ENCODE assay signal across 15 mouse cellular contexts in genomic region chr12:51111811-51112210, GRCm38 (mm10).
DNase-seq lines count a peak whose midpoint lies in the region; ATAC-seq and TF ChIP-seq lines count a peak whose summit lies in the region.
"Had no signal": no experiment of that assay in that cellular context is flagged by ENCODE, and none has a peak within 500 bp of the region (broad histone marks: within the 10 kb centered on the region; RNA-seq: fewer than 3 reads in every experiment).

No protein-coding gene starts in this region.

- WGBS in heart, embryonic 15.5 days: 12% methylated on average over 4 of the region's 4 CpGs
- 22% methylated on average over 4 of the region's 4 CpGs for WGBS in kidney, embryonic 16.5 days

- ATAC-seq in heart, embryonic 15.5 days (replicated peaks; ENCODE audit: insufficient number of reproducible peaks, insufficient read depth, low FRiP score, low read depth): peak; percentile 53; the same call in 1 of the 2 replicates
- ATAC-seq in kidney, embryonic 16.5 days (ENCODE audit: low FRiP score, low TSS enrichment): peak; percentile 83
- ATAC-seq: lung, postnatal 0 days had no signal

- TF ChIP-seq POLR2A in brain, embryonic 14.5 days (IDR thresholded peaks at IDR 0.05; ENCODE audit: borderline replicate concordance, extremely low read depth, insufficient read depth, insufficient read length, poor library complexity, severe bottlenecking): no peak

- peaks cover 6% of the 10 kb centered on the region for H3K4me1 ChIP-seq in heart, embryonic 15.5 days (replicated peaks)
- H3K4me1 ChIP-seq in kidney, embryonic 16.5 days (ENCODE audit: insufficient read depth, low read length): peaks cover 11% of the 10 kb centered on the region

- H3K27me3 ChIP-seq in heart, embryonic 15.5 days: no peaks in the 10 kb centered on the region
- H3K27me3 ChIP-seq in kidney, embryonic 16.5 days (ENCODE audit: insufficient read depth, low read length): no peaks in the 10 kb centered on the region
- H3K27me3 ChIP-seq: embryonic facial prominence, embryonic 15.5 days; hindbrain, embryonic 15.5 days had no signal

- H3K4me3 ChIP-seq in heart, embryonic 15.5 days: no peak overlapping the region
- H3K4me3 ChIP-seq in kidney, embryonic 16.5 days (ENCODE audit: low read length): no peak overlapping the region
- H3K4me3 ChIP-seq: embryonic facial prominence, embryonic 15.5 days; heart, adult 2 months; hindbrain, embryonic 15.5 days had no signal

- no peak overlapping the region for H3K9ac ChIP-seq in heart, embryonic 15.5 days
- H3K9ac ChIP-seq in kidney, embryonic 16.5 days (replicated peaks; ENCODE audit: low read length): no peak overlapping the region
- H3K9ac ChIP-seq: embryonic facial prominence, embryonic 15.5 days; hindbrain, embryonic 15.5 days had no signal

- no peaks in the 10 kb centered on the region for H3K36me3 ChIP-seq in heart, embryonic 15.5 days
- H3K36me3 ChIP-seq in kidney, embryonic 16.5 days (ENCODE audit: insufficient read depth, low read length): no peaks in the 10 kb centered on the region
- H3K36me3 ChIP-seq: embryonic facial prominence, embryonic 15.5 days; G1E; hindbrain, embryonic 15.5 days had no signal

- H3K27ac ChIP-seq in heart, embryonic 15.5 days: peak overlapping the region; percentile 25
- 0 out of 2 replicates have a peak overlapping the region, but pooled peaks have one; percentile 24 for H3K27ac ChIP-seq in kidney, embryonic 16.5 days (ENCODE audit: low read length)
- H3K27ac ChIP-seq: embryonic facial prominence, embryonic 15.5 days; heart, adult 2 months; hindbrain, embryonic 15.5 days had no signal

- H3K9me3 ChIP-seq in heart, embryonic 15.5 days (replicated peaks): no peaks in the 10 kb centered on the region
- H3K9me3 ChIP-seq in kidney, embryonic 16.5 days (ENCODE audit: low read length): no peaks in the 10 kb centered on the region
- H3K9me3 ChIP-seq: embryonic facial prominence, embryonic 15.5 days; hindbrain, embryonic 15.5 days had no signal

- no peak for DNase-seq in heart, adult 9 months (ENCODE audit: low spot score in 2 of 2)
- DNase-seq in kidney, postnatal 36 days: no peak
- DNase-seq in Muller cell, postnatal 12 days (ENCODE audit: inconsistent ontology term): peak; percentile 32
- DNase-seq in brain, embryonic 14.5 days (ENCODE audit: low read depth): peak; percentile 71
- no peak for DNase-seq in urinary bladder, adult 18-20 months (ENCODE audit: low spot score in 2 of 2)
- DNase-seq: adrenal gland, adult 2 months; cerebellum, adult 18-20 months; heart, adult 2 months; layer of hippocampus, postnatal 36 days had no signal

- TF ChIP-seq CTCF in brain, embryonic 14.5 days (IDR thresholded peaks at IDR 0.05; ENCODE audit: borderline replicate concordance, extremely low read depth, insufficient read depth, insufficient read length): no peak

- 0 out of 2 replicates have a peak overlapping the region, but pooled peaks have one; percentile 13 for H3K4me2 ChIP-seq in heart, embryonic 15.5 days
- H3K4me2 ChIP-seq in kidney, embryonic 16.5 days (replicated peaks; ENCODE audit: low read depth, low read length): no peak overlapping the region
- H3K4me2 ChIP-seq: embryonic facial prominence, embryonic 15.5 days; hindbrain, embryonic 15.5 days had no signal

Comparison
In these comparisons a context has a peak if more than half of its experiments do, and no peak if none do; other contexts are left out.
1. DNase-seq: peak in Muller cell, postnatal 12 days (single experiment) and brain, embryonic 14.5 days (single experiment); none in heart, adult 9 months (0 of 2), kidney, postnatal 36 days (0 of 2) and urinary bladder, adult 18-20 months (0 of 2).